Mouse (Mus musculus): Measurements from ENCODE around the gene Olfr116.

DNA sequence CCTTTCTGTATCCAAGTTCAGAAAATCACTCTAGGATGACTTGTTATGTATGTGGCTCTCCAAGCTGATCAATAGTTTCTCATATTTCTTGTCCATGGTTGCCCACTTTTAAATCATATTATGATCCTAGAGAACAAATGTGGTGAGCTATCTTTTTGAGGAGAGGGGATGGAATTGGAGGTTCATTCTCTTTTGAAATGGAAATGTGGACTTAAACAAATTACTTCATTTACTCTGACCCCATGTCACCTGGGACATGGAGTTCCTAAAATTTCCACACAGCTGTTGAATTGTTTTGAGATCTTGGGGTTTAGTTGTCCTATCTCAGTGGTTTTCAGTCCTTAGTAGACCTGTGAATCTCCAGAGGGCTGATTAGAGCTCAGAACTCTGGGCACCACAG lies 49.4 kb downstream of the Olfr116 start, which contains the start of gene Olfr113:
- TF ChIP-seq POLR2A (IDR thresholded peaks at IDR 0.05; ENCODE audit: insufficient read depth, low read depth, low read length) (no peak), CTCF (IDR thresholded peaks at IDR 0.05; ENCODE audit: insufficient read depth, low read depth, low read length) (no peak)
